ENCODE assay signal across 10 mouse cellular contexts in genomic region chr4:128579182-128579581, GRCm38 (mm10). TPM values are rescaled to one million over a fixed set of nuclear protein-coding genes. Genes with fewer than 3 reads are reported as not detected.
DNase-seq lines count a peak whose midpoint lies in the region; ATAC-seq and TF ChIP-seq lines count a peak whose summit lies in the region.
"Had no signal": no experiment of that assay in that cellular context is flagged by ENCODE, and none has a peak within 500 bp of the region (broad histone marks: within the 10 kb centered on the region; RNA-seq: fewer than 3 reads in every experiment).

No protein-coding gene starts in this region.

- H3K9me3 ChIP-seq in lung, embryonic 14.5 days (ENCODE audit: low read depth, low read length) = peaks cover 37% of the 10 kb centered on the region; the same call in 1 of the 2 replicates

- no peaks in the 10 kb centered on the region for H3K36me3 ChIP-seq in testis, adult 2 months (ENCODE audit: control insufficient read depth, insufficient read depth, low read length)
- H3K36me3 ChIP-seq in lung, embryonic 14.5 days (ENCODE audit: insufficient read depth) = peaks cover 32% of the 10 kb centered on the region

- TF ChIP-seq POLR2A in testis, adult 2 months (IDR thresholded peaks at IDR 0.05; ENCODE audit: control insufficient read depth, low read depth, low read length) = no peak

- WGBS in lung, embryonic 14.5 days = 53% methylated on average over 4 of the region's 4 CpGs

- H3K27me3 ChIP-seq in testis, adult 2 months (ENCODE audit: control insufficient read depth, insufficient read depth, low read length) = no peaks in the 10 kb centered on the region
- no peaks in the 10 kb centered on the region for H3K27me3 ChIP-seq in lung, embryonic 14.5 days (ENCODE audit: insufficient read depth, low read length)
- H3K27me3 ChIP-seq: embryonic facial prominence, embryonic 15.5 days; limb, embryonic 15.5 days had no signal

- H3K4me1 ChIP-seq in testis, adult 2 months (ENCODE audit: control insufficient read depth, insufficient read depth, low read length) = no peaks in the 10 kb centered on the region
- no peaks in the 10 kb centered on the region for H3K4me1 ChIP-seq in lung, embryonic 14.5 days (ENCODE audit: insufficient read depth)
- H3K4me1 ChIP-seq: embryonic facial prominence, embryonic 15.5 days had no signal

- no peak overlapping the region for H3K4me3 ChIP-seq in testis, adult 2 months (ENCODE audit: control insufficient read depth, low read depth, low read length)
- no peak overlapping the region for H3K4me3 ChIP-seq in lung, embryonic 14.5 days (ENCODE audit: low read depth, low read length)
- H3K4me3 ChIP-seq: embryonic facial prominence, embryonic 15.5 days; limb, embryonic 15.5 days had no signal

- intact Hi-C loops in heart, postnatal 25 days (cut with DNase I) = no loop called here

- no peak overlapping the region for H3K9ac ChIP-seq in lung, embryonic 14.5 days
- H3K9ac ChIP-seq: embryonic facial prominence, embryonic 15.5 days; limb, embryonic 15.5 days had no signal

- DNase-seq in testis, postnatal 14 days (ENCODE audit: low spot score) = no peak
- peak; percentile 22 for DNase-seq in c-Kit-negative CD71-positive TER-119-positive erythroid progenitor cells, embryonic 14.5 days (ENCODE audit: low read depth, low spot score)
- peak; percentile 12 for DNase-seq in lung, embryonic 14.5 days
- DNase-seq in thymus, postnatal 36 days = peak; percentile 52 to 60
- DNase-seq in right cerebral cortex, postnatal 14 days = no peak
- DNase-seq in embryo, embryonic 10.5 days (ENCODE audit: low spot score) = no peak
- DNase-seq in heart, postnatal 25 days (ENCODE audit: low spot score) = no peak

- no peak overlapping the region for H3K27ac ChIP-seq in testis, adult 2 months (ENCODE audit: control insufficient read depth, insufficient read depth, low read depth, low read length)
- no peak overlapping the region for H3K27ac ChIP-seq in lung, embryonic 14.5 days (ENCODE audit: low read depth)
- H3K27ac ChIP-seq: embryonic facial prominence, embryonic 15.5 days; limb, embryonic 15.5 days had no signal

- TF ChIP-seq CTCF in testis, adult 2 months (IDR thresholded peaks at IDR 0.05; ENCODE audit: control insufficient read depth, insufficient read depth, insufficient replicate concordance, low read depth, low read length) = peak; percentile 76
- peak; percentile 66 for TF ChIP-seq CTCF in lung, embryonic 14.5 days (IDR thresholded peaks at IDR 0.05; ENCODE audit: low read depth)

- no peak overlapping the region for H3K4me2 ChIP-seq in lung, embryonic 14.5 days
- H3K4me2 ChIP-seq: embryonic facial prominence, embryonic 15.5 days; limb, embryonic 15.5 days had no signal

- no peak for ATAC-seq in lung, embryonic 14.5 days (ENCODE audit: insufficient read depth)

RNA-seq across cellular contexts. Expression of gene Zscan20, which starts 30.7 kb away (rescaled TPM):
- polyA plus RNA-seq in testis, adult 2 months (2012; rRNA removed) = 7.5 and 7.7 TPM in 2 replicates
- polyA plus RNA-seq in lung, embryonic 14.5 days (2014; fragmentation: Nextera tagmentation; extraction: Ambion mirVana) = 3.5 and 4.0 TPM in 2 replicates
- total RNA-seq in heart, postnatal 25 days (2021) = 1 to 10 TPM; 4.7 to 4.8 TPM

RNA-seq across cellular contexts. Expression of gene Tlr12, which starts 39.2 kb away (rescaled TPM):
- polyA plus RNA-seq in testis, adult 2 months (2012; rRNA removed) = 0.04 and 0.12 TPM in 2 replicates
- 0.26 and 0.30 TPM in 2 replicates for polyA plus RNA-seq in lung, embryonic 14.5 days (2014; fragmentation: Nextera tagmentation; extraction: Ambion mirVana)
- under 1 TPM in 1 of 2 experiments, not detected in 1; 0.10 TPM for total RNA-seq in heart, postnatal 25 days (2021)

Comparison
In these comparisons a context has a peak if more than half of its experiments do, and no peak if none do; other contexts are left out.
1. DNase-seq: peak in c-Kit-negative CD71-positive TER-119-positive erythroid progenitor cells, embryonic 14.5 days (single experiment), lung, embryonic 14.5 days (single experiment) and thymus, postnatal 36 days (2 of 2); none in testis, postnatal 14 days (single experiment), right cerebral cortex, postnatal 14 days (single experiment), embryo, embryonic 10.5 days (single experiment) and heart, postnatal 25 days (single experiment).